Mouse (Mus musculus): Measurements from ENCODE around the gene Cited4.

Cited4 gene

GRCm38 (mm10) chr4:120680953-120681352 is 14.6 kb downstream of the Cited4 start:
- peak; percentile 37 for DNase-seq (ENCODE audit: extremely low spot score)

GRCm38 (mm10) chr4:120682168-120682567 is 15.8 kb downstream of the Cited4 start:
- DNase-seq (ENCODE audit: extremely low spot score): peak; percentile 69

- no peak for DNase-seq (ENCODE audit: extremely low spot score)
Observed at GRCm38 (mm10) chr4:120683278-120683997, 17.1 kb downstream of the Cited4 start.

GRCm38 (mm10) chr4:120687282-120687681 is 20.9 kb downstream of the Cited4 start:
- DNase-seq (ENCODE audit: extremely low spot score): no peak

DNA sequence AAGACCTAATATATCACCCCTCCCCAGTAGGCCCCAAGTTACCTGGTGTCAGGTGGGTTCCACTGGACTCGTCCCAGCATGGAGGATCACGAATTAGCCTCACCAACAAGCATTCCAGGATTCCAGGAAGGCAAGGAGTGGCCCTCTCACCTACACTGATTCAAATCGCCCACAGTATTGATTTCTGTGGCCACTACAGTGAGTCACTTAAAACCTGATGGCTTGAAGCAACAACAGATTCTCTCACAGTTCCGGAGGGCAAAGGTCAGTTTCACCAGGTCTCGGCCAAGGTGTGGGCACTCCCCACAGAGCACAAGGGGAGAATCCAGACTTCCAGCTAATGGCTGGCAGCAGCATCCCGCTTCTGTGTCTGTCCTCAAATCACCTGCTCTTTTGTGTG is 22.9 kb downstream of the Cited4 start:
- DNase-seq (ENCODE audit: extremely low spot score): no peak

GRCm38 (mm10) chr4:120692717-120693116 is 26.3 kb downstream of the Cited4 start:
- DNase-seq (ENCODE audit: extremely low spot score): peak; percentile 59

DNA sequence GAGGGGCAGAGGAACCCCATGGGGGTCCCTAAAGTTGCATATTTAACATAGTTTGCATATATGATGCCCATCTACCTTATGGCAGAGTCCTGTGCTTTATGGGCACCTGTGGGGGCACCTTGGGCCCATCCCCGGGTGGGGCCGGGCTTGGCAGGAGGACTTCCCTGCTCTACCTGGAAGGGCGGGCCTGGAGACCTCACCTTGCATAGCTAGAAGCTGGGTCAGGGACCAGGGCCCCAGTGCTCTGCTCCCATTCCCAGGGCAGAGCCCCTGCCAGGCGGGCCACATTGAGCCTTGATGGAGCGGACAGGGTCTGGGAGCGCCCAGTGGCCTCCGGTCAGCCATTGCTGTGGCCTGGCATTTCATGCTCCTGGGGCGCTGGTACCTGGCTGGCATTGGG is 31.0 kb downstream of the Cited4 start:
- DNase-seq (ENCODE audit: extremely low spot score): no peak

GRCm38 (mm10) chr4:120697799-120698484 is 31.6 kb downstream of the Cited4 start:
- no peak for DNase-seq (ENCODE audit: extremely low spot score)

DNA sequence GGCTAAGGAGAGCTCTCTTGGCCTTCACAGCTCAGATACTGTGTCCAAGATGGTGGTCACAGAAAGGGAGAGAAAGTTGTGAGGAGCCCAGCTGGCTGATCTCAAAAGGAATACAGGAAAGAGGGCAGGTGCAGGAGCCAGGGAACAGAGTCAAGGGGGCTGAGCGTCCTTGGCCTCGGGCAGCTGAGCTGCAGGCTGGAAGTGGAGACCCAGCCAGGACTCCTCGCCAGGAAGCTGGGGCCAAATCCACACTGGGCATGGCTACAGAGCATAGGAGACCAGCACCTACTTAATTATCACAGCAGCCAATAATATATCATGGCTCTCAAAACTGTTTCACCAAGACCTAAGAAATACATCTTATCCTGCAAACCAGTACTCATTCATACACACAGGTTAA is 34.8 kb downstream of the Cited4 start:
- no peak for DNase-seq (ENCODE audit: extremely low spot score)

- no peak for DNase-seq (ENCODE audit: extremely low spot score)
Observed at GRCm38 (mm10) chr4:120702056-120702455, 35.7 kb downstream of the Cited4 start.

- DNase-seq (ENCODE audit: extremely low spot score): no peak
Observed at GRCm38 (mm10) chr4:120702511-120702910, 36.1 kb downstream of the Cited4 start.

DNA sequence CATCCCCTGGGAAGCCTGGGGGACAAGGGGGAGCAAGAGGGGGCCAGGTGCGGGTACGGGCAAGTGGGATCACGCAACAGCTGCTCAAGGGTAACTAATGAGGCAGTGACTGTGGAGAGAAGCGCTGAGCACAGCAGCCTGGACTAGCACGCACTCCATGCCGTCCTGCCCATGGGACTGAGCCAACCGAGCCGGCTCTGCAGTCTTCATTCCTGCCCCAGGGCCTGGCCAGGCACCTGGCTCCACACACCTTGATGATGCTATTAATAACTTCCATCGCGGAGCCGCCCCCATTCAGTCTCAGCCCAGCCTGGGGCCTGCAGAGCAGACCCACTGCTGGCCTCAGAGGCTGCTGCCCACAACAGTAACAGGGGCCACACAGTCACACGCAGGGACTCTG is 45.9 kb downstream of the Cited4 start:
- no peak for DNase-seq (ENCODE audit: extremely low spot score)

GRCm38 (mm10) chr4:120713021-120713420 is 46.6 kb downstream of the Cited4 start:
- no peak for DNase-seq (ENCODE audit: extremely low spot score)

GRCm38 (mm10) chr4:120713856-120714497 is 47.6 kb downstream of the Cited4 start:
- no peak for DNase-seq (ENCODE audit: extremely low spot score)

GRCm38 (mm10) chr4:120716141-120716571 is 49.8 kb downstream of the Cited4 start:
- peak; percentile 76 for DNase-seq (ENCODE audit: extremely low spot score)

DNA sequence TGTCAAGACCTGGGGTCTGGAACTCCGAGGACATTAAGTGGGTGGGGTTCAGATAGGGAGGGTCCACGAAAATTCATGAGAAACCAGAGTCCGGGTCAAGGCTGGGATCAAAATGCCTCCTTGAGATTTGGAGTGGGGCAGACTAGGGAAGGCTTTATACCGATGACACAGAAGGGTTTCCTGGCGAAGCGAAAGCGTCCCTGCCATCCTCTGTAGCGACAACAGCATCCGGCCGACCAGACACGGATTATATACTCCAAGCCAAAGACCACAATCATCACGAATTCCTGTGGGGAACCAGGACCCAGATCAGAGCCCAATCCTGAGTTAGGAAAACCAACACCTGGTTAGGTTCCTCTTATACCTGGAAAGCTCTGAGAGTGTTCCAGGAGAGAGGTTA is 50.4 kb downstream of the Cited4 start:
- DNase-seq (ENCODE audit: extremely low spot score): no peak
